Mouse (Mus musculus): Measurements from ENCODE around the gene Xpo1.

DNA sequence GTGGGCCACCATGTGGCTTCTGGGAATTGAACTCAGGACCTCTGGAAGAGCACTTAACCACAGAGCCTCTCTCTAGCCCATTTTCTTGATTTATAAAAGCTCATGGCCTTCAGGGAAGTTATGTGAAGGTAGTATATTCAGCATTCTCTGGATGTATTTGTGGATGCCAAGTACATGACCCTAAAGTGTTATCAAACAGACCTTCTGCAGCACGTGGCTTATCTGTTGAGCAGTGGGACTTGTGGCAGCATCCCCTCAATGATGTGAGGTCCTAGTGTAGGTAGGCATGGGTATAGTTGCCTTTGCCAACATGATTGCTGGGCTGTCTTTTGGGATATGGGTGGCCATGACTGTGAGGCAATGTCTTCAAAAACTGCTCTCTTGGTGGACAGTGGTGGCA, 57.7 kb downstream of the Xpo1 start:
- peak; percentile 61 for TF ChIP-seq TAL1 (IDR thresholded peaks at IDR 0.05; ENCODE audit: low read length)
- 0 out of 2 replicates have a peak, but pooled peaks have one; percentile 37 for TF ChIP-seq GATA1 (IDR thresholded peaks at IDR 0.05; ENCODE audit: low read length)

All from erythroblast, embryonic 14.5 days (primary cell).